9 mouse cellular contexts compared by ENCODE assay signal in genomic region chr3:83080567-83081055, GRCm38 (mm10). TPM values are rescaled to one million over a fixed set of nuclear protein-coding genes. Genes with fewer than 3 reads are reported as not detected.
DNase-seq lines count a peak whose midpoint lies in the region; ATAC-seq and TF ChIP-seq lines count a peak whose summit lies in the region.
"Had no signal": no experiment of that assay in that cellular context is flagged by ENCODE, and none has a peak within 500 bp of the region (broad histone marks: within the 10 kb centered on the region; RNA-seq: fewer than 3 reads in every experiment).

No protein-coding gene starts in this region.

- no peaks in the 10 kb centered on the region for H3K79me2 ChIP-seq in CH12.LX (replicated peaks; ENCODE audit: control insufficient read depth, extremely low read depth, insufficient read depth, poor library complexity, severe bottlenecking)
- H3K79me2 ChIP-seq in liver, adult 2 months (ENCODE audit: control insufficient read depth, insufficient read depth, low read length): no peaks in the 10 kb centered on the region

- no peaks in the 10 kb centered on the region for H3K27me3 ChIP-seq in CH12.LX (replicated peaks)
- H3K27me3 ChIP-seq in embryonic facial prominence, embryonic 14.5 days (replicated peaks; ENCODE audit: control insufficient read depth, insufficient read depth, low read length): no peaks in the 10 kb centered on the region
- no peaks in the 10 kb centered on the region for H3K27me3 ChIP-seq in heart, embryonic 13.5 days (replicated peaks)
- no peaks in the 10 kb centered on the region for H3K27me3 ChIP-seq in kidney, embryonic 16.5 days (ENCODE audit: insufficient read depth, low read length)
- H3K27me3 ChIP-seq in liver, adult 2 months (ENCODE audit: control insufficient read depth, insufficient read depth, low read length): no peaks in the 10 kb centered on the region
- no peaks in the 10 kb centered on the region for H3K27me3 ChIP-seq in midbrain, postnatal 0 days (ENCODE audit: insufficient read depth, low read length)

- peak overlapping the region; percentile 54 for H3K9ac ChIP-seq in CH12.LX (ENCODE audit: insufficient read depth, low read depth)
- peak overlapping the region; percentile 22; the same call in 1 of the 2 replicates for H3K9ac ChIP-seq in embryonic facial prominence, embryonic 14.5 days (ENCODE audit: low read depth, low read length)
- H3K9ac ChIP-seq in heart, embryonic 13.5 days: 0 out of 2 replicates have a peak overlapping the region, but pooled peaks have one; percentile 15
- peak overlapping the region; percentile 9 for H3K9ac ChIP-seq in kidney, embryonic 16.5 days (replicated peaks; ENCODE audit: low read length)
- H3K9ac ChIP-seq in liver, adult 2 months (ENCODE audit: low read depth, low read length): no peak overlapping the region
- H3K9ac ChIP-seq in midbrain, postnatal 0 days (replicated peaks; ENCODE audit: low read length, poor library complexity, severe bottlenecking): 0 out of 2 replicates have a peak overlapping the region, but pooled peaks have one; percentile 29

- TF ChIP-seq POLR2A in CH12.LX (IDR thresholded peaks at IDR 0.05; ENCODE audit: low read depth, low read length): no peak
- no peak for TF ChIP-seq POLR2A in liver, adult 2 months (IDR thresholded peaks at IDR 0.05; ENCODE audit: extremely low read depth, insufficient read depth, low read length)

- no peaks in the 10 kb centered on the region; a peak in 1 of 4 replicates for H3K4me1 ChIP-seq in CH12.LX (ENCODE audit: control insufficient read depth in 1 of 2, insufficient read depth in 2 of 2)
- H3K4me1 ChIP-seq in embryonic facial prominence, embryonic 14.5 days (ENCODE audit: control insufficient read depth, insufficient read depth, low read length): peaks cover 5% of the 10 kb centered on the region
- H3K4me1 ChIP-seq in heart, embryonic 13.5 days: 0 out of 2 replicates have a peak, but pooled peaks cover 5% of the 10 kb centered on the region
- H3K4me1 ChIP-seq in kidney, embryonic 16.5 days (ENCODE audit: insufficient read depth, low read length): peaks cover 5% of the 10 kb centered on the region
- H3K4me1 ChIP-seq in liver, adult 2 months (ENCODE audit: control insufficient read depth, insufficient read depth, low read length): peaks cover 3% of the 10 kb centered on the region; the same call in 1 of the 2 replicates
- H3K4me1 ChIP-seq in midbrain, postnatal 0 days (ENCODE audit: insufficient read depth, low read length): peaks cover 2% of the 10 kb centered on the region; the same call in 1 of the 2 replicates

- no peaks in the 10 kb centered on the region for H3K9me3 ChIP-seq in CH12.LX (replicated peaks; ENCODE audit: low read length)
- no peaks in the 10 kb centered on the region for H3K9me3 ChIP-seq in embryonic facial prominence, embryonic 14.5 days (ENCODE audit: control insufficient read depth, low read length)
- no peaks in the 10 kb centered on the region for H3K9me3 ChIP-seq in heart, embryonic 13.5 days
- no peaks in the 10 kb centered on the region for H3K9me3 ChIP-seq in kidney, embryonic 16.5 days (ENCODE audit: low read length)
- no peaks in the 10 kb centered on the region for H3K9me3 ChIP-seq in midbrain, postnatal 0 days (ENCODE audit: low read length)

- peak overlapping the region; percentile 45 to 55 (median 46) for H3K4me3 ChIP-seq in CH12.LX (replicated peaks in 1 of 3; ENCODE audit: low read depth in 2 of 3, low read length in 2 of 3, poor library complexity in 1 of 3)
- H3K4me3 ChIP-seq in embryonic facial prominence, embryonic 14.5 days (ENCODE audit: low read depth, low read length): peak overlapping the region; percentile 26
- peak overlapping the region; percentile 36 for H3K4me3 ChIP-seq in heart, embryonic 13.5 days
- peak overlapping the region; percentile 40 for H3K4me3 ChIP-seq in kidney, embryonic 16.5 days (ENCODE audit: low read length)
- H3K4me3 ChIP-seq in liver, adult 2 months (ENCODE audit: insufficient read depth, low read depth, low read length): peak overlapping the region; percentile 21; the same call in 1 of the 2 replicates
- H3K4me3 ChIP-seq in midbrain, postnatal 0 days (ENCODE audit: low read depth, low read length): peak overlapping the region; percentile 14; the same call in 1 of the 2 replicates

- peak; percentile 84 for DNase-seq in CH12.LX (ENCODE audit: extremely low read depth)
- DNase-seq in adrenal gland, postnatal 25 days: peak; percentile 33
- peak; percentile 87 for DNase-seq in embryonic facial prominence, embryonic 14.5 days (ENCODE audit: low spot score)
- peak; percentile 64 for DNase-seq in liver, adult 2 months (ENCODE audit: extremely low read depth, low read depth, low spot score)
- peak; percentile 71 for DNase-seq in midbrain, postnatal 0 days (ENCODE audit: low spot score)
- peak; percentile 39 to 69 for DNase-seq in spleen, postnatal 4 days (ENCODE audit: low spot score in 2 of 2)

- no peak overlapping the region for H3K27ac ChIP-seq in CH12.LX (ENCODE audit: insufficient read depth, low read depth)
- H3K27ac ChIP-seq in embryonic facial prominence, embryonic 14.5 days (replicated peaks; ENCODE audit: low read depth, low read length): no peak overlapping the region
- H3K27ac ChIP-seq in heart, embryonic 13.5 days (replicated peaks): no peak overlapping the region
- H3K27ac ChIP-seq in kidney, embryonic 16.5 days (ENCODE audit: low read length): no peak overlapping the region
- H3K27ac ChIP-seq in liver, adult 2 months (replicated peaks; ENCODE audit: insufficient read depth, low read depth, low read length): no peak overlapping the region
- no peak overlapping the region for H3K27ac ChIP-seq in midbrain, postnatal 0 days (ENCODE audit: low read depth, low read length)

- no peaks in the 10 kb centered on the region for H3K36me3 ChIP-seq in CH12.LX (replicated peaks in 1 of 2; ENCODE audit: control insufficient read depth in 1 of 2, insufficient read depth in 1 of 2, low read length in 1 of 2)
- no peaks in the 10 kb centered on the region for H3K36me3 ChIP-seq in embryonic facial prominence, embryonic 14.5 days (ENCODE audit: control insufficient read depth, insufficient read depth, low read length)
- no peaks in the 10 kb centered on the region for H3K36me3 ChIP-seq in heart, embryonic 13.5 days
- no peaks in the 10 kb centered on the region for H3K36me3 ChIP-seq in kidney, embryonic 16.5 days (ENCODE audit: insufficient read depth, low read length)
- H3K36me3 ChIP-seq in liver, adult 2 months (ENCODE audit: control insufficient read depth, insufficient read depth, low read length): no peaks in the 10 kb centered on the region
- peaks cover under 1% of the 10 kb centered on the region; the same call in 1 of the 2 replicates for H3K36me3 ChIP-seq in midbrain, postnatal 0 days (ENCODE audit: insufficient read depth, low read length)

- WGBS in embryonic facial prominence, embryonic 14.5 days: under 1% methylated on average over 11 of the region's 11 CpGs
- 2% methylated on average over 11 of the region's 11 CpGs for WGBS in heart, embryonic 13.5 days
- under 1% methylated on average over 11 of the region's 11 CpGs for WGBS in kidney, embryonic 16.5 days
- 0% methylated on average over 11 of the region's 11 CpGs for WGBS in liver, adult 2 months
- WGBS in midbrain, postnatal 0 days: 6% methylated on average over 11 of the region's 11 CpGs

- peak; percentile 27; the same call in 1 of the 2 replicates for TF ChIP-seq EP300 in CH12.LX (IDR thresholded peaks at IDR 0.05; ENCODE audit: low read length)

- peak; percentile 96 to 100 for TF ChIP-seq CTCF in CH12.LX (conservative IDR thresholded peaks at IDR 0.05 in 1 of 2, IDR thresholded peaks at IDR 0.05 in 1 of 2; ENCODE audit: low read depth in 2 of 2, low read length in 2 of 2)
- TF ChIP-seq CTCF in liver, adult 2 months (IDR thresholded peaks at IDR 0.05; ENCODE audit: low read depth, low read length): peak; percentile 57
- TF ChIP-seq CTCF in midbrain, postnatal 0 days (IDR thresholded peaks at IDR 0.05): peak; percentile 97

- peak; percentile 94 for TF ChIP-seq RAD21 in CH12.LX (IDR thresholded peaks at IDR 0.05; ENCODE audit: low read depth, low read length)

- H3K4me2 ChIP-seq in CH12.LX (ENCODE audit: insufficient read depth, low read depth, poor library complexity, severe bottlenecking): peak overlapping the region; percentile 69
- H3K4me2 ChIP-seq in embryonic facial prominence, embryonic 14.5 days (ENCODE audit: low read depth, low read length): peak overlapping the region; percentile 54
- peak overlapping the region; percentile 69 for H3K4me2 ChIP-seq in heart, embryonic 13.5 days
- H3K4me2 ChIP-seq in kidney, embryonic 16.5 days (replicated peaks; ENCODE audit: low read depth, low read length): peak overlapping the region; percentile 61
- H3K4me2 ChIP-seq in midbrain, postnatal 0 days (ENCODE audit: low read depth, low read length, poor library complexity, severe bottlenecking): peak overlapping the region; percentile 41

- ATAC-seq in embryonic facial prominence, embryonic 14.5 days (ENCODE audit: low read depth): peak; percentile 88
- no peak for ATAC-seq in heart, embryonic 13.5 days (ENCODE audit: extremely low read depth, insufficient number of reproducible peaks, low FRiP score, low TSS enrichment)
- ATAC-seq in kidney, embryonic 16.5 days (ENCODE audit: low FRiP score, low TSS enrichment): peak; percentile 86
- ATAC-seq in midbrain, postnatal 0 days (ENCODE audit: low FRiP score): peak; percentile 59; the same call in 1 of the 2 replicates

- in situ Hi-C loops in CH12.LX (cut with MboI; ENCODE audit: low pct_ligation_motif_present, low pct_unique_long_range_greater_than_20kb, low sequenced_read_pairs): no loop called here

- dilution Hi-C loops in CH12.LX (cut with MboI; ENCODE audit: extremely low pct_ligation_motif_present, extremely low pct_unique_long_range_greater_than_20kb, low sequenced_read_pairs): no loop called here

RNA-seq across cellular contexts. Expression of gene Plrg1, which starts 25.3 kb away (rescaled TPM):
- total RNA-seq in CH12.LX (2012; rRNA removed) (93.1 and 101 TPM in 2 replicates), CH12.LX (2014; rRNA removed) (128 and 138 TPM in 2 replicates)
- polyA plus RNA-seq in CH12.LX (2012; ENCODE audit: insufficient read length, low read depth): 99.9 and 108 TPM in 2 replicates
- 50.1 and 51.6 TPM in 2 replicates for total RNA-seq in adrenal gland, postnatal 25 days (2021)
- polyA plus RNA-seq in embryonic facial prominence, embryonic 14.5 days (2014; fragmentation: Nextera tagmentation; extraction: Ambion mirVana): 86.1 and 98.0 TPM in 2 replicates
- 56.5 and 68.0 TPM in 2 replicates for polyA plus RNA-seq in heart, embryonic 13.5 days (2015; fragmentation: Nextera tagmentation; extraction: Ambion mirVana)
- polyA plus RNA-seq in kidney, embryonic 16.5 days (2015; fragmentation: Nextera tagmentation; extraction: Ambion mirVana): 103 and 108 TPM in 2 replicates
- 34.1 and 35.1 TPM in 2 replicates for total RNA-seq in liver, adult 2 months (2014; rRNA removed)
- 20.7 and 21.8 TPM in 2 replicates for polyA plus RNA-seq in liver, adult 2 months (2012; rRNA removed)
- 65.7 and 78.7 TPM in 2 replicates for total RNA-seq in midbrain, postnatal 0 days (2014; rRNA removed)
- 76.9 and 78.0 TPM in 2 replicates for polyA plus RNA-seq in midbrain, postnatal 0 days (2015; fragmentation: Nextera tagmentation; extraction: Ambion mirVana)

RNA-seq across cellular contexts. Expression of gene Fgb, which starts 30.9 kb away (rescaled TPM):
- total RNA-seq in CH12.LX (2012; rRNA removed) (not detected in 2 replicates), CH12.LX (2014; rRNA removed) (not detected in 2 replicates)
- not detected in 2 replicates for polyA plus RNA-seq in CH12.LX (2012; ENCODE audit: insufficient read length, low read depth)
- total RNA-seq in adrenal gland, postnatal 25 days (2021): 17.5 TPM in 1 of 2 replicates, not detected in the other
- polyA plus RNA-seq in embryonic facial prominence, embryonic 14.5 days (2014; fragmentation: Nextera tagmentation; extraction: Ambion mirVana): 0.10 TPM in 1 of 2 replicates, not detected in the other
- polyA plus RNA-seq in heart, embryonic 13.5 days (2015; fragmentation: Nextera tagmentation; extraction: Ambion mirVana): 0.82 and 5.8 TPM in 2 replicates
- polyA plus RNA-seq in kidney, embryonic 16.5 days (2015; fragmentation: Nextera tagmentation; extraction: Ambion mirVana): 3.2 and 3.6 TPM in 2 replicates
- 2,420 and 2,798 TPM in 2 replicates for total RNA-seq in liver, adult 2 months (2014; rRNA removed)
- 918 and 923 TPM in 2 replicates for polyA plus RNA-seq in liver, adult 2 months (2012; rRNA removed)
- total RNA-seq in midbrain, postnatal 0 days (2014; rRNA removed): not detected in 2 replicates
- not detected in 2 replicates for polyA plus RNA-seq in midbrain, postnatal 0 days (2015; fragmentation: Nextera tagmentation; extraction: Ambion mirVana)
- total RNA-seq: left cerebral cortex, adult 8-10 months had no signal

RNA-seq across cellular contexts. Expression of gene Dchs2, which starts 47.1 kb away (rescaled TPM):
- total RNA-seq in CH12.LX (2012; rRNA removed): not detected in 2 replicates
- total RNA-seq in CH12.LX (2014; rRNA removed): not detected in 2 replicates
- polyA plus RNA-seq in CH12.LX (2012; ENCODE audit: insufficient read length, low read depth): not detected in 2 replicates
- total RNA-seq in adrenal gland, postnatal 25 days (2021): 0.52 and 0.67 TPM in 2 replicates
- 2.3 and 2.7 TPM in 2 replicates for polyA plus RNA-seq in embryonic facial prominence, embryonic 14.5 days (2014; fragmentation: Nextera tagmentation; extraction: Ambion mirVana)
- 0.08 and 0.23 TPM in 2 replicates for polyA plus RNA-seq in heart, embryonic 13.5 days (2015; fragmentation: Nextera tagmentation; extraction: Ambion mirVana)
- 0.10 and 0.12 TPM in 2 replicates for polyA plus RNA-seq in kidney, embryonic 16.5 days (2015; fragmentation: Nextera tagmentation; extraction: Ambion mirVana)
- total RNA-seq in liver, adult 2 months (2014; rRNA removed): 0.09 and 0.13 TPM in 2 replicates
- 0.01 TPM in 2 replicates for polyA plus RNA-seq in liver, adult 2 months (2012; rRNA removed)
- 7.6 and 8.7 TPM in 2 replicates for total RNA-seq in midbrain, postnatal 0 days (2014; rRNA removed)
- 0.45 and 0.54 TPM in 2 replicates for polyA plus RNA-seq in midbrain, postnatal 0 days (2015; fragmentation: Nextera tagmentation; extraction: Ambion mirVana)

RNA-seq across cellular contexts. Expression of gene Fga, which starts 54.7 kb away (rescaled TPM):
- total RNA-seq in CH12.LX (2012; rRNA removed) (not detected in 2 replicates), CH12.LX (2014; rRNA removed) (not detected in 2 replicates)
- not detected in 2 replicates for polyA plus RNA-seq in CH12.LX (2012; ENCODE audit: insufficient read length, low read depth)
- 0.18 and 34.4 TPM in 2 replicates for total RNA-seq in adrenal gland, postnatal 25 days (2021)
- 0.09 TPM in 1 of 2 replicates, not detected in the other for polyA plus RNA-seq in embryonic facial prominence, embryonic 14.5 days (2014; fragmentation: Nextera tagmentation; extraction: Ambion mirVana)
- 1.4 and 8.7 TPM in 2 replicates for polyA plus RNA-seq in heart, embryonic 13.5 days (2015; fragmentation: Nextera tagmentation; extraction: Ambion mirVana)
- 3.2 and 4.3 TPM in 2 replicates for polyA plus RNA-seq in kidney, embryonic 16.5 days (2015; fragmentation: Nextera tagmentation; extraction: Ambion mirVana)
- 3,320 and 3,369 TPM in 2 replicates for total RNA-seq in liver, adult 2 months (2014; rRNA removed)
- 877 and 984 TPM in 2 replicates for polyA plus RNA-seq in liver, adult 2 months (2012; rRNA removed)
- not detected in 2 replicates for total RNA-seq in midbrain, postnatal 0 days (2014; rRNA removed)
- not detected in 2 replicates for polyA plus RNA-seq in midbrain, postnatal 0 days (2015; fragmentation: Nextera tagmentation; extraction: Ambion mirVana)
- total RNA-seq: left cerebral cortex, adult 8-10 months had no signal

Comparison
In these comparisons a context has a peak if more than half of its experiments do, and no peak if none do; other contexts are left out.
1. DNase-seq: peak in every context shown above with its lines; median percentile 87 in embryonic facial prominence, embryonic 14.5 days; 84 in CH12.LX; 71 in midbrain, postnatal 0 days; 64 in liver, adult 2 months; 54 in spleen, postnatal 4 days; 33 in adrenal gland, postnatal 25 days.
2. RNA of gene Fgb, which starts 30.9 kb away (polyA plus RNA-seq): 918 to 923 TPM in liver, adult 2 months; 3.2 to 3.6 TPM in kidney, embryonic 16.5 days, 0.82 to 5.8 TPM in heart, embryonic 13.5 days, 0.10 TPM in embryonic facial prominence, embryonic 14.5 days, not detected in midbrain, postnatal 0 days and not detected in CH12.LX; every median in the first group is over 100 times any median in the second.
3. Peak in every context shown above with its lines, with median percentiles within 50 percentile points of each other: H3K4me2 ChIP-seq, H3K4me3 ChIP-seq and CTCF ChIP-seq.